In the genomic region with DNA sequence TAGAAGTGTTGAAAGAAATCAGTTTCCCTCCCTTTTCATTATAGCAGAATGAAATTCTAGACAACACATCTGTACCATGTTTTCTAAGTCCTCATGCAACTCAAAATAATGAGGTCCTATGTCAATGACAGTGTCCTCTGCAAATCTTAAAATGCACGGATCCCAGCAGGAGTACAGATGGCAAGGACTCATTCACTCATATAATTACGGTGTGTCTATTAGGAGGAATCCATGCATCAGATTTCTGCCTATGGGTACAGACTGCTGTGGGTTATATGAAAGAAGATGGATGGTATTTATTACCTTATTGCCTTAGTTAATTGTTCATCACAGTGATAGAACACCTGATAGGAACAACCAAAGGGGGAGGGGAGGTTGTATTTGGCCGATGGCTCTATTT, we compare ENCODE assay signal across 9 mouse cellular contexts.
DNase-seq lines count a peak whose midpoint lies in the region; ATAC-seq and TF ChIP-seq lines count a peak whose summit lies in the region.
"Had no signal": no experiment of that assay in that cellular context is flagged by ENCODE, and none has a peak within 500 bp of the region (broad histone marks: within the 10 kb centered on the region; RNA-seq: fewer than 3 reads in every experiment).

No protein-coding gene starts in this region.

- 54% methylated on average over 3 of the region's 3 CpGs for WGBS in forebrain, embryonic 10.5 days
- 37% methylated on average over 3 of the region's 3 CpGs for WGBS in forebrain, embryonic 16.5 days
- WGBS in lung, postnatal 0 days: 51% methylated on average over 3 of the region's 3 CpGs
- 58% methylated on average over 3 of the region's 3 CpGs for WGBS in liver, embryonic 16.5 days (ENCODE audit: insufficient replicate concordance)

- TF ChIP-seq EP300 in lung, postnatal 0 days (IDR thresholded peaks at IDR 0.05): no peak

- no peaks in the 10 kb centered on the region for H3K9me3 ChIP-seq in forebrain, embryonic 10.5 days
- no peaks in the 10 kb centered on the region for H3K9me3 ChIP-seq in forebrain, embryonic 16.5 days (ENCODE audit: control insufficient read depth, low read length)
- H3K9me3 ChIP-seq in lung, postnatal 0 days (ENCODE audit: low read length): no peaks in the 10 kb centered on the region
- no peaks in the 10 kb centered on the region for H3K9me3 ChIP-seq in liver, embryonic 16.5 days (replicated peaks; ENCODE audit: control insufficient read depth, low read length)

- DNase-seq in forebrain, embryonic 10.5 days (ENCODE audit: extremely low spot score, low spot score): no peak
- no peak for DNase-seq in lung, postnatal 0 days (ENCODE audit: low spot score)
- DNase-seq in lung, postnatal 10 days: no peak
- no peak for DNase-seq in embryo, embryonic 9.5 days (ENCODE audit: extremely low spot score)
- DNase-seq in gastrocnemius, postnatal 4 days (ENCODE audit: low spot score in 2 of 2): no peak
- DNase-seq in ovary, postnatal 36 days (ENCODE audit: low spot score): no peak

- no peak for TF ChIP-seq CTCF in lung, postnatal 0 days (IDR thresholded peaks at IDR 0.05)

- ATAC-seq in forebrain, embryonic 16.5 days: no peak
- no peak; the same call in 1 of the 2 replicates for ATAC-seq in lung, postnatal 0 days
- ATAC-seq in liver, embryonic 16.5 days (ENCODE audit: low read depth): no peak

- H3K4me1 ChIP-seq in forebrain, embryonic 10.5 days: peaks cover 43% of the 10 kb centered on the region
- H3K4me1 ChIP-seq in forebrain, embryonic 16.5 days (replicated peaks; ENCODE audit: control insufficient read depth, insufficient read depth, low read length): peaks cover 8% of the 10 kb centered on the region
- H3K4me1 ChIP-seq in lung, postnatal 0 days (ENCODE audit: insufficient read depth, low read depth, low read length): peaks cover 9% of the 10 kb centered on the region
- no peaks in the 10 kb centered on the region; the same call in none of the 2 replicates for H3K4me1 ChIP-seq in liver, embryonic 16.5 days (ENCODE audit: control insufficient read depth, low read depth, low read length)

- H3K27ac ChIP-seq in forebrain, embryonic 10.5 days: peak overlapping the region; percentile 92
- no peak overlapping the region for H3K27ac ChIP-seq in forebrain, embryonic 16.5 days (ENCODE audit: low read length)
- H3K27ac ChIP-seq in lung, postnatal 0 days (ENCODE audit: low read length): peak overlapping the region; percentile 88
- no peak overlapping the region for H3K27ac ChIP-seq in liver, embryonic 16.5 days (ENCODE audit: low read length)
- H3K27ac ChIP-seq: left cerebral cortex, adult 2 months had no signal

- H3K9ac ChIP-seq in forebrain, embryonic 16.5 days (replicated peaks; ENCODE audit: low read depth, low read length): no peak overlapping the region
- H3K9ac ChIP-seq in lung, postnatal 0 days (replicated peaks; ENCODE audit: low read depth): no peak overlapping the region
- no peak overlapping the region for H3K9ac ChIP-seq in liver, embryonic 16.5 days (ENCODE audit: low read depth, low read length)

- no peak overlapping the region for H3K4me3 ChIP-seq in forebrain, embryonic 10.5 days
- no peak overlapping the region for H3K4me3 ChIP-seq in forebrain, embryonic 16.5 days (replicated peaks; ENCODE audit: low read length)
- no peak overlapping the region for H3K4me3 ChIP-seq in lung, postnatal 0 days (ENCODE audit: low read depth, low read length)
- H3K4me3 ChIP-seq in liver, embryonic 16.5 days (ENCODE audit: low read depth, low read length): no peak overlapping the region
- H3K4me3 ChIP-seq: left cerebral cortex, adult 2 months had no signal

- H3K27me3 ChIP-seq in forebrain, embryonic 10.5 days (ENCODE audit: poor library complexity, severe bottlenecking): no peaks in the 10 kb centered on the region
- H3K27me3 ChIP-seq in forebrain, embryonic 16.5 days (replicated peaks; ENCODE audit: control insufficient read depth, insufficient read depth, low read length): no peaks in the 10 kb centered on the region
- H3K27me3 ChIP-seq in lung, postnatal 0 days (replicated peaks; ENCODE audit: insufficient read depth, low read length): no peaks in the 10 kb centered on the region
- H3K27me3 ChIP-seq in liver, embryonic 16.5 days (ENCODE audit: control insufficient read depth, insufficient read depth, low read depth, low read length): no peaks in the 10 kb centered on the region

- H3K4me2 ChIP-seq in forebrain, embryonic 16.5 days (ENCODE audit: low read length): no peak overlapping the region
- H3K4me2 ChIP-seq in lung, postnatal 0 days (replicated peaks; ENCODE audit: low read depth, low read length): no peak overlapping the region
- H3K4me2 ChIP-seq in liver, embryonic 16.5 days (ENCODE audit: low read depth, low read length): peak overlapping the region; percentile 4; the same call in 1 of the 2 replicates

- no peaks in the 10 kb centered on the region for H3K36me3 ChIP-seq in forebrain, embryonic 10.5 days (replicated peaks)
- H3K36me3 ChIP-seq in forebrain, embryonic 16.5 days (ENCODE audit: control insufficient read depth, insufficient read depth): no peaks in the 10 kb centered on the region
- H3K36me3 ChIP-seq in lung, postnatal 0 days (ENCODE audit: insufficient read depth, low read length): no peaks in the 10 kb centered on the region
- no peaks in the 10 kb centered on the region for H3K36me3 ChIP-seq in liver, embryonic 16.5 days (ENCODE audit: control insufficient read depth, insufficient read depth)

Comparison
In these comparisons a context has a peak if more than half of its experiments do, and no peak if none do; other contexts are left out.
1. H3K27ac ChIP-seq: peak in forebrain, embryonic 10.5 days (single experiment) and lung, postnatal 0 days (single experiment); none in forebrain, embryonic 16.5 days (single experiment) and liver, embryonic 16.5 days (single experiment).